Mouse (Mus musculus) CH12.LX (cell line): Measurements from ENCODE around the gene Prkx.

Experiments used
- CTCF ChIP-seq, 2 experiments: IDR thresholded peaks in 1 of 2; conservative IDR thresholded peaks in 1 of 2; 2 replicates each; pipeline ENCODE4 v1.5.1; 2011 to 2012; ENCODE audit warnings: low read depth in 2 of 2, low read length in 2 of 2, improper control_type of control experiment in 1 of 2, inconsistent platforms in 1 of 2, mild to moderate bottlenecking in 1 of 2, moderate library complexity in 1 of 2
- HCFC1 ChIP-seq: IDR thresholded peaks from 2 replicates; pipeline ENCODE4 v1.6.1; 2012; ENCODE audit warnings: low read depth, mild to moderate bottlenecking, inconsistent platforms, low read length, improper control_type of control experiment
- POLR2A ChIP-seq: IDR thresholded peaks from 2 replicates; pipeline ENCODE4 v1.6.1; 2011; ENCODE audit warnings: low read depth, mild to moderate bottlenecking, improper control_type of control experiment, low read length

- TF ChIP-seq POLR2A (no peak), HCFC1 (no peak), CTCF (conservative IDR thresholded peaks at IDR 0.05 in 1 of 2, IDR thresholded peaks at IDR 0.05 in 1 of 2; ENCODE audit: low read depth in 2 of 2, low read length in 2 of 2) (no peak)
Measured at GRCm38 (mm10) chrX:77797801-77798200, 1.7 kb upstream of the Prkx start.
